Mouse (Mus musculus): ENCODE measurements around the gene Pip5k1b.

- TF ChIP-seq CTCF (IDR thresholded peaks at IDR 0.05) = no peak
- no peak for TF ChIP-seq POLR2A (IDR thresholded peaks at IDR 0.05; ENCODE audit: insufficient read depth, low read depth, low read length)
Observed at GRCm38 (mm10) chr19:24603431-24603830, 47.8 kb upstream of the Pip5k1b start.
